Mouse (Mus musculus) neural tube, embryonic 12.5 days (tissue): ENCODE data around the gene Cln5. TPM values are rescaled to one million over a fixed set of nuclear protein-coding genes. Genes with fewer than 3 reads are reported as not detected.

Experiments used
- ATAC-seq: fragments of 200-750 bp; cut with Nextera tagmentation; 2 replicates; pipeline ENCODE4 v1.8.0; 2017; ENCODE audit warnings: low read depth, mild to moderate bottlenecking, moderate TSS enrichment, moderate library complexity; ENCODE audit not compliant: low FRiP score
- H3K27ac ChIP-seq: fragments of 300-500 bp; sonication (generic); 2 replicates; pipeline ENCODE4 v1.5.1; 2016
- H3K27me3 ChIP-seq: fragments of 300-500 bp; sonication (generic); replicated peaks from 2 replicates; pipeline ENCODE4 v1.6.1; 2016; ENCODE audit warnings: mild to moderate bottlenecking
- H3K36me3 ChIP-seq: fragments of 300-500 bp; sonication (generic); 2 replicates; pipeline ENCODE4 v1.6.1; 2016; ENCODE audit warnings: mild to moderate bottlenecking
- H3K4me1 ChIP-seq: fragments of 300-500 bp; sonication (generic); 2 replicates; pipeline ENCODE4 v1.6.1; 2016
- H3K4me2 ChIP-seq: fragments of 300-500 bp; sonication (generic); replicated peaks from 2 replicates; pipeline ENCODE4 v1.6.1; 2016; ENCODE audit warnings: mild to moderate bottlenecking
- H3K4me3 ChIP-seq: fragments of 300-500 bp; sonication (generic); 2 replicates; pipeline ENCODE4 v1.5.1; 2016
- H3K9ac ChIP-seq: fragments of 300-500 bp; sonication (generic); 2 replicates; pipeline ENCODE4 v1.6.1; 2016; ENCODE audit warnings: mild to moderate bottlenecking
- H3K9me3 ChIP-seq: fragments of 300-500 bp; sonication (generic); 2 replicates; pipeline ENCODE4 v1.6.1; 2016; ENCODE audit warnings: mild to moderate bottlenecking
- WGBS: fragments of 180-500 bp; shearing (Covaris S2); methylation state at CpG from one replicate; pipeline ENCODE4 v1.1.7; 2016; 5-methylcytosine and 5-hydroxymethylcytosine counted together
- polyA plus RNA-seq: library from polyadenylated mRNA; unstranded; fragments of >200 nt; fragmentation: Nextera tagmentation; extraction: Ambion mirVana; gene quantifications from 2 replicates; pipeline ENCODE4 v1.2.1, GENCODE M21; 2016

The Cln5 gene
- 20.9 and 21.2 TPM in 2 replicates for polyA plus RNA-seq

DNA sequence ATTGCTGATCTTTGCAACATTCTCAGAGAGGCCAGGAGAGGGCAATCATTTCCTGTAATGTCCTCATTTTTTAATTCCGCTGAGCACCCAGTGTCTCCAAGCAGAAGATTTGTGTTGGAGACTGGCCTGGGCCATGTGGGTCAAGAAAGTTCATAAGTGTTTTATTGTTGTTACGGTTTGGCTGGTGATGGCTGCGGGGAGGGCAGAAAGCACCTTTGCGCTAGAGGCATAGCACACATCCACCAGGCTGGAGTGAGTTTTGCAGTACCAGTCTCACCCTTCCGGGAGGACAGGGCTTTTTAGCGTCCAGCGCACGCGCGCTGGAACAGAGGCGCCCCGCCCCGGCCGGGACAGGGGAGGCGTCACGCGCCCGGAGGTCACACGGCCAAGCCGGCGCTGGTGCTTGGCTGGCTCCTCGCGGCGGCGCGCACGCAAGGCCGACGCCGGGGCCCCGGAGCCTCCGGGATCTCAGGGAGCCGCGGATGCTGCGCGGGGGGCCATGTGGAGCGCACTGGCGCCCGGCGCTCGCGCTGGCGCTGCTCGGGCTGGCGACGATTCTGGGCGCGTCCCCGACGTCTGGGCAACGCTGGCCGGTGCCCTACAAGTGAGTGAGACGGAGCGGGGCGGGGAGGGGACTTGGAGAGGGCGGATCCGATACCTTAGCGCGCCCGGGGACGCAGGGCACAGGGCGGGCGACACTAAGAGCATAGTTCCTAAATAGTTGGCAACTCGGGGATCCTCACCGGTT lies at the start of gene Cln5:
Gene Cln5, plus strand, starts transcription at position 353 of the 748 bp plus-strand sequence.
- Histone ChIP-seq H3K36me3 (peaks cover 17% of the 10 kb centered on the region; the same call in 1 of the 2 replicates), H3K9ac (peak within 1 kb of the TSS; percentile 69), H3K4me2 (peak within 1 kb of the TSS; percentile 85), H3K27ac (peak within 1 kb of the TSS; percentile 50; the same call in 1 of the 2 replicates), H3K9me3 (no peaks in the 10 kb centered on the region), H3K4me3 (peak within 1 kb of the TSS; percentile 63), H3K27me3 (no peaks in the 10 kb centered on the region), H3K4me1 (peaks cover 8% of the 10 kb centered on the region)
- WGBS, result 1% methylated on average over 65 of the region's 65 CpGs
- ATAC-seq, result peak; percentile 98

- H3K4me1 ChIP-seq, result no peaks in the 10 kb centered on the region
- H3K9me3 ChIP-seq, result no peaks in the 10 kb centered on the region
- 75% methylated on average over 2 of the region's 2 CpGs for WGBS
- H3K9ac ChIP-seq, result no peak overlapping the region
- no peak overlapping the region for H3K4me3 ChIP-seq
- no peak for ATAC-seq
- no peak overlapping the region for H3K27ac ChIP-seq
- no peaks in the 10 kb centered on the region for H3K27me3 ChIP-seq
- H3K36me3 ChIP-seq, result no peaks in the 10 kb centered on the region
- H3K4me2 ChIP-seq, result no peak overlapping the region
These were observed 40.8 kb upstream of the Cln5 start for GRCm38 (mm10) chr14:103029203-103029602.

DNA sequence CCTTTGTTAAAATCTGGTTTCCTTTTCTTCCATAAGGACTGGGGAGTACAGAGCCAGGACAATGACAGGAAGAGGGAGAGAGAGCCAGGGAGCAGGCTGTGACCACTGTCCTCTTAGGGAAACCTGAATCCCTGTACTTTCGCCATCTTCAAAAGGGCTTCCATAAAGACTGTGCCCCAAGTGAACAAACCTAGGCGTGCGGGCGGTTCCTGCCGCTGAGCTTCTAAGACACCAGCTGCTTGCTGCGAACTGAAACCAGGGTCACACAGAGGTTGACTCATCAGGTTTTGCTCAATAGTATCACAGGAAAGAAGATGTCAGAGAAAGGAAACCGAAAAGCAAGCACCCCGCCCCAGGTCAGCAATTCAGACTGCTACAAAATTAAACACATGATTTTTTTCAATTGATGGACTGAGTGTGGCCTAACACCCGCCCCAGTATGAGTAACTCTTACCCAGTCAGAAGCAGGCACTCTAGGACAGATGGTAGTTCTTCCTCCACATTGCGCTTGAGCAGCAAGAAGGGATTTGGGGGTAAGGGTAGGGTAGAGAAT lies 36.7 kb upstream of the Cln5 start:
- H3K9me3 ChIP-seq, result no peaks in the 10 kb centered on the region

GRCm38 (mm10) chr14:103034076-103034475 lies 35.9 kb upstream of the Cln5 start:
- no peak for ATAC-seq
- Histone ChIP-seq H3K9ac (no peak overlapping the region), H3K9me3 (no peaks in the 10 kb centered on the region), H3K27me3 (no peaks in the 10 kb centered on the region), H3K4me1 (no peaks in the 10 kb centered on the region), H3K27ac (no peak overlapping the region), H3K4me3 (no peak overlapping the region), H3K4me2 (no peak overlapping the region), H3K36me3 (no peaks in the 10 kb centered on the region)
- WGBS, result 89% methylated on average over 9 of the region's 9 CpGs

More for the DNA sequence above, 36.7 kb upstream of the Cln5 start:
- Histone ChIP-seq H3K36me3 (no peaks in the 10 kb centered on the region), H3K27ac (no peak overlapping the region), H3K4me3 (no peak overlapping the region), H3K4me2 (no peak overlapping the region), H3K27me3 (no peaks in the 10 kb centered on the region), H3K4me1 (no peaks in the 10 kb centered on the region), H3K9ac (no peak overlapping the region)
- 80% methylated on average over 10 of the region's 10 CpGs for WGBS
- no peak for ATAC-seq

DNA sequence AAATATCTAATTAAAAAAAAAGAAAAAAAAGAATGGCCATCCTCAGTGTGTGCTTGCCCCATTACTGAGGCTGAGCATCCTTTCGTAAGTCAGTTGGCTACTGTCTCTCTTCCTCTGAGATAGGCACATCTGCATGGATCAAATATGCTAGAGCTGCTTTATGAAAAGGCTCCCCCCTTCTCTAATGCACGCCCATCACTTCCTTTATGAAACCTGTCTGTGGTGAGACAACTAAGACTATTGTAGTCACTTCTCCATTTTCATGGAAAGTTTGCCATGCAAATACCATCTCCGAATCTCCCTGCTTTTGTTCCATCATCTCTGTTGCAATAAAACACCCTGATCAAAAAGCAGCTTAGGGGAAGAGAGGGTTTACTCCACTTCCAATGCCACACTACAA lies 33.0 kb upstream of the Cln5 start:
- H3K27me3 ChIP-seq, result no peaks in the 10 kb centered on the region
- WGBS, result 86% methylated on average over 3 of the region's 3 CpGs
- no peak overlapping the region for H3K27ac ChIP-seq
- no peaks in the 10 kb centered on the region for H3K36me3 ChIP-seq
- no peak overlapping the region for H3K4me3 ChIP-seq
- ATAC-seq, result no peak
- no peaks in the 10 kb centered on the region for H3K9me3 ChIP-seq
- H3K4me1 ChIP-seq, result no peaks in the 10 kb centered on the region
- no peak overlapping the region for H3K4me2 ChIP-seq
- H3K9ac ChIP-seq, result no peak overlapping the region

GRCm38 (mm10) chr14:103046677-103047076 lies 23.3 kb upstream of the Cln5 start, which contains the start of gene Acod1:
Gene Acod1, plus strand, starts transcription at chr14:103046977.
- Histone ChIP-seq H3K4me2 (no peak within 1 kb of the TSS), H3K4me1 (no peaks in the 10 kb centered on the region), H3K27ac (no peak within 1 kb of the TSS), H3K4me3 (no peak within 1 kb of the TSS), H3K36me3 (no peaks in the 10 kb centered on the region), H3K27me3 (no peaks in the 10 kb centered on the region), H3K9me3 (no peaks in the 10 kb centered on the region), H3K9ac (no peak within 1 kb of the TSS)
- WGBS, result 78% methylated on average over 2 of the region's 2 CpGs
- ATAC-seq, result no peak

DNA sequence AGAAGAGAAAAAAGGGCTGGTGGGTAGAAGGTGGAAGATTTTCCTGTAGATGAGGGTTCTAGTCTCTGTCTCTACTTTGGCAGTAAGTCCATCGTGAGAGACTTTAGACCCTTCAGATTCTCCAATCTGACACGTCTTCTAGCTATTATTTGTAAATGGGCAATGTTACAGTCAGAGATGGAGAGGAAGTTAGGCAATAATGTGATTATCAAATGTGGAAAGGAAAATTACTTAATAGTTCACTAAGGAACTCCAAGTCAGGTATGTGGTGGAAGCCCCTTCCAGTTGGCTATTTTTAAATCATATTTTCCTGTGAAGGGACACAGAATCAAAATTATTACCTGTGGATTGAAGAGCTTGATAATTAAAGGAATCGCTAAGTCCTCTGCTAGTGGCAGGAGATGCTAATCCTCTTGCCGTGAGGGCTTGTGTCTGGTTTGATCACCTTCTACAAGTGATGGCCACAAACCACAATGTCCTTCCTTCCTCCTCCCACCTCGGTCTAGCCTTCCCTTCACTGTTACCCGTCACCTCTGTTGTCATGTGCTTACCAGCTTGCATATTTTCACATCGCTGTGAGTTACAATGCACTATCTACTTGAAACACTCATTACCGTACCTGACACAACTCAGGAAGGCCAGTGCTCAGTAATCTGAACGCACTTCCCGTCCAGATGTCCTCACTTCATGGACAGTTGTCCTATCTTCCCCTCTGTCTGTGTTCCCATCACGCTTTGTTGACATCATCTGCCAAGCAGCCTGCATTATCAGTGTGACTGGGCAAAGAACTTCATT lies 21.5 kb upstream of the Cln5 start:
- no peaks in the 10 kb centered on the region for H3K27me3 ChIP-seq
- WGBS, result 88% methylated on average over 11 of the region's 11 CpGs
- no peaks in the 10 kb centered on the region for H3K9me3 ChIP-seq
- H3K4me3 ChIP-seq, result no peak overlapping the region
- H3K36me3 ChIP-seq, result no peaks in the 10 kb centered on the region
- no peak overlapping the region for H3K9ac ChIP-seq
- ATAC-seq, result no peak
- no peak overlapping the region for H3K27ac ChIP-seq
- no peaks in the 10 kb centered on the region for H3K4me1 ChIP-seq
- no peak overlapping the region for H3K4me2 ChIP-seq

GRCm38 (mm10) chr14:103051159-103051769 lies 18.8 kb upstream of the Cln5 start:
- Histone ChIP-seq H3K4me1 (no peaks in the 10 kb centered on the region), H3K4me2 (no peak overlapping the region), H3K27me3 (no peaks in the 10 kb centered on the region), H3K9me3 (no peaks in the 10 kb centered on the region), H3K9ac (no peak overlapping the region), H3K4me3 (no peak overlapping the region), H3K27ac (no peak overlapping the region), H3K36me3 (no peaks in the 10 kb centered on the region)
- WGBS, result 38% methylated on average over 8 of the region's 8 CpGs
- ATAC-seq, result peak; percentile 80; the same call in 1 of the 2 replicates

DNA sequence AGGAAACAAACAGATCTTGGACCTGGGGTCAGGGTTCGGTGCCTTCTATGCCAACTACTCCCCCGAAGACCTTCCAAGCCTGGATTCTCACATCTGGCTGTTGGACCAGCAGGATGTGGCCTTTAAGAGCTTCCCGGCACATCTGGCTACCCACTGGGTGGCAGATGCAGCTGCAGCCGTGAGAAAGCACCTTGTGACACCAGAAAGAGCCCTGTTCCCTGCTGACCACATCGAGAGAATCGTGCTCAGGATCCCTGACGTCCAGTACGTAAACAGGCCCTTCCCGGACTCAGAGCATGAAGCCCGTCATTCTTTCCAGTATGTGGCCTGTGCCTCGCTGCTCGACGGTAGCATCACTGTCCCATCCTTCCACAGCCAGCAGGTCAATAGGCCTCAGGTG lies 15.3 kb upstream of the Cln5 start:
- Histone ChIP-seq H3K27me3 (no peaks in the 10 kb centered on the region), H3K27ac (no peak overlapping the region), H3K9me3 (no peaks in the 10 kb centered on the region), H3K36me3 (no peaks in the 10 kb centered on the region), H3K4me3 (no peak overlapping the region), H3K9ac (no peak overlapping the region), H3K4me2 (no peak overlapping the region), H3K4me1 (no peaks in the 10 kb centered on the region)
- WGBS, result 85% methylated on average over 13 of the region's 13 CpGs
- ATAC-seq, result no peak

GRCm38 (mm10) chr14:103056601-103057000 lies 13.4 kb upstream of the Cln5 start:
- Histone ChIP-seq H3K27ac (no peak overlapping the region), H3K4me2 (no peak overlapping the region), H3K36me3 (no peaks in the 10 kb centered on the region), H3K9ac (no peak overlapping the region), H3K4me3 (no peak overlapping the region), H3K27me3 (no peaks in the 10 kb centered on the region), H3K4me1 (no peaks in the 10 kb centered on the region), H3K9me3 (no peaks in the 10 kb centered on the region)
- no peak for ATAC-seq
- 91% methylated on average over 7 of the region's 7 CpGs for WGBS

GRCm38 (mm10) chr14:103058998-103059397 lies 11.0 kb upstream of the Cln5 start:
- no peaks in the 10 kb centered on the region for H3K27me3 ChIP-seq
- no peaks in the 10 kb centered on the region for H3K4me1 ChIP-seq
- no peaks in the 10 kb centered on the region for H3K9me3 ChIP-seq
- no peak overlapping the region for H3K9ac ChIP-seq
- no peaks in the 10 kb centered on the region for H3K36me3 ChIP-seq
- 82% methylated on average over 1 of the region's 1 CpGs for WGBS
- no peak overlapping the region for H3K4me3 ChIP-seq
- ATAC-seq, result no peak
- no peak overlapping the region for H3K27ac ChIP-seq
- no peak overlapping the region for H3K4me2 ChIP-seq

DNA sequence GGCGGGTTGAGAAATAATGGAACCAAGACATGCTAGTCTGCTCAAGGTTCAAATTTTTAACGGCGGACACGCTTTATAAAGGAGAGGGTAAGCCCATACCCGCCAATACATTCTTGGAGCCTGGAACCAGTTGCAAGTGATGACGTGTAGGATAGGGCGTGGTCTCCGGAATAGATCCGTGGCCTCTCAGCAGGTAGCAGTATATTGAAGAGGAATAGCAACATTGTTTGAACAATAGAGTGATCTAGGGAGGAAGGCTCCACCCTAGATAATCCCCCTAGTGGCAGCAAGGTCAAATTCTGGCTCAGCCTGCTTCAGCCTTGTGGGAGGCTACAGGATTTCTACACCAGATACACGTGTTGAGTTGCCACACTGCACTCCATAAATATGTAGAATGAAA lies 10.5 kb upstream of the Cln5 start:
- no peak overlapping the region for H3K4me3 ChIP-seq
- WGBS, result 86% methylated on average over 10 of the region's 10 CpGs
- H3K36me3 ChIP-seq, result no peaks in the 10 kb centered on the region
- no peak for ATAC-seq
- H3K9ac ChIP-seq, result no peak overlapping the region
- H3K27ac ChIP-seq, result no peak overlapping the region
- H3K4me1 ChIP-seq, result no peaks in the 10 kb centered on the region
- no peak overlapping the region for H3K4me2 ChIP-seq
- H3K27me3 ChIP-seq, result no peaks in the 10 kb centered on the region
- no peaks in the 10 kb centered on the region for H3K9me3 ChIP-seq
